Mouse (Mus musculus): Measurements from ENCODE around the gene Ptpre. TPM values are rescaled to one million over a fixed set of nuclear protein-coding genes. Genes with fewer than 3 reads are reported as not detected.
"Not testable (repeated sequence)": the region's sequence is repeated elsewhere in the genome, so short reads cannot be mapped to it uniquely, and the experiment has no call there.

Ptpre gene
- polyA plus RNA-seq, 1 experiment: 0.72 TPM

- TF ChIP-seq CTCF (IDR thresholded peaks at IDR 0.05; ENCODE audit: low read depth, low read length): no peak
- no peak for TF ChIP-seq EP300 (IDR thresholded peaks at IDR 0.05; ENCODE audit: insufficient read depth, low read depth, low read length)
- TF ChIP-seq POLR2A (IDR thresholded peaks at IDR 0.05; ENCODE audit: insufficient read depth, low read length): no peak
- Histone ChIP-seq H3K36me3 (ENCODE audit: control insufficient read depth, insufficient read depth, low read length, poor library complexity, severe bottlenecking) (no peaks in the 10 kb centered on the region), H3K9me3 (replicated peaks; ENCODE audit: control insufficient read depth, insufficient read depth, low read length, poor library complexity, severe bottlenecking) (no peaks in the 10 kb centered on the region), H3K27me3 (ENCODE audit: control insufficient read depth, insufficient read depth, low read length, poor library complexity, severe bottlenecking) (no peaks in the 10 kb centered on the region), H3K4me3 (ENCODE audit: low read depth, low read length) (no peak overlapping the region), H3K4me1 (ENCODE audit: control insufficient read depth, insufficient read depth, low read length) (no peaks in the 10 kb centered on the region), H3K9ac (ENCODE audit: low read depth, poor library complexity, severe bottlenecking) (no peak overlapping the region), H3K27ac (ENCODE audit: insufficient read depth, low read length) (no peak overlapping the region)
Measured at GRCm38 (mm10) chr7:135564022-135564421, 26.7 kb downstream of the Ptpre start.

DNA sequence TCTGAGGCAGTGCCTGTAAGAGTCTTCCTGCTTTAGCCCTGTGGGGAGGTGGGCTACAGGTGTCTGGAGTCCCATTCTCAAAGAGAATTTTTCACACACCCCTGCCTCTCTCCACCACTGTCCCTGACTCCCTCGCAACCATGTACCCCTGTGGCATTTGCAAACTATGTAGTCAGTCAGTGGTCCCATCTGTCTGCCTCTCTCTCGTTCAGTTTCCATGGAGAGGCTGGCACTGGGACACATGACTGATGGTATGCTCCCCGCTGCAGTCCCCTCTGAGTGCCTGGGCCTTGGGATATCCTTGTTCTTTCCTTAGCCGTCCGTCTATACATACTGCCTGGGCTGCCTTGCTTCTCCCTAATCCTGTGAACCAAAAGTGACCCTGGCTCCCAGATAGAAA lies 28.7 kb downstream of the Ptpre start:
- no peaks in the 10 kb centered on the region for H3K27me3 ChIP-seq (ENCODE audit: control insufficient read depth, insufficient read depth, low read length, poor library complexity, severe bottlenecking)
- H3K4me1 ChIP-seq (ENCODE audit: control insufficient read depth, insufficient read depth, low read length): no peaks in the 10 kb centered on the region
- no peak overlapping the region for H3K9ac ChIP-seq (ENCODE audit: low read depth, poor library complexity, severe bottlenecking)
- no peak overlapping the region for H3K4me3 ChIP-seq (ENCODE audit: low read depth, low read length)
- H3K27ac ChIP-seq (ENCODE audit: insufficient read depth, low read length): no peak overlapping the region
- no peaks in the 10 kb centered on the region for H3K36me3 ChIP-seq (ENCODE audit: control insufficient read depth, insufficient read depth, low read length, poor library complexity, severe bottlenecking)
- no peak for TF ChIP-seq CTCF (IDR thresholded peaks at IDR 0.05; ENCODE audit: low read depth, low read length)
- no peak for TF ChIP-seq POLR2A (IDR thresholded peaks at IDR 0.05; ENCODE audit: insufficient read depth, low read length)
- TF ChIP-seq EP300 (IDR thresholded peaks at IDR 0.05; ENCODE audit: insufficient read depth, low read depth, low read length): no peak
- no peaks in the 10 kb centered on the region for H3K9me3 ChIP-seq (replicated peaks; ENCODE audit: control insufficient read depth, insufficient read depth, low read length, poor library complexity, severe bottlenecking)

DNA sequence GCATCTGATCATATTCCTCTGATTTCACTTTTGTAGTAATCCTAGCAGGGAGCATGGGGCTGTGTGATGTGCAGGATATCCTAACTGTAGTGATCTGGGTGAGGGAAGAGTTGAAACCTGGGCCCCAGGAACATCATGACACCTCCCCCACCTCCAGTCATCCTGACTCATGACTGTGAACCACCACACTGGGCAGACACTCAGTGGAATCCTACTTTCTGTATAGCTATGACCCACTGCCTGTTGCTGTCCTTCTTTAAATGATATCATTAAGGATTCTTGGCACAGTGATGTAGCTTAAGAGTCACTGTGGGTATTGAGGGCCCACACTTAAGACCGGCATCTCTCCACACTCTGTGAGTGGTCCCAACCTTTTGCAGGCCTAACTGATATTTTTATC lies 30.3 kb downstream of the Ptpre start:
- Histone ChIP-seq H3K27ac (ENCODE audit: insufficient read depth, low read length) (no peak overlapping the region), H3K9me3 (replicated peaks; ENCODE audit: control insufficient read depth, insufficient read depth, low read length, poor library complexity, severe bottlenecking) (no peaks in the 10 kb centered on the region), H3K27me3 (ENCODE audit: control insufficient read depth, insufficient read depth, low read length, poor library complexity, severe bottlenecking) (no peaks in the 10 kb centered on the region), H3K36me3 (ENCODE audit: control insufficient read depth, insufficient read depth, low read length, poor library complexity, severe bottlenecking) (no peaks in the 10 kb centered on the region), H3K4me3 (ENCODE audit: low read depth, low read length) (no peak overlapping the region), H3K4me1 (ENCODE audit: control insufficient read depth, insufficient read depth, low read length) (no peaks in the 10 kb centered on the region), H3K9ac (ENCODE audit: low read depth, poor library complexity, severe bottlenecking) (no peak overlapping the region)
- TF ChIP-seq POLR2A (IDR thresholded peaks at IDR 0.05; ENCODE audit: insufficient read depth, low read length) (no peak), EP300 (IDR thresholded peaks at IDR 0.05; ENCODE audit: insufficient read depth, low read depth, low read length) (no peak), CTCF (IDR thresholded peaks at IDR 0.05; ENCODE audit: low read depth, low read length) (no peak)

GRCm38 (mm10) chr7:135568550-135568949 lies 31.3 kb downstream of the Ptpre start:
- TF ChIP-seq POLR2A (IDR thresholded peaks at IDR 0.05; ENCODE audit: insufficient read depth, low read length) (no peak), CTCF (IDR thresholded peaks at IDR 0.05; ENCODE audit: low read depth, low read length) (no peak), EP300 (IDR thresholded peaks at IDR 0.05; ENCODE audit: insufficient read depth, low read depth, low read length) (no peak)
- H3K27ac ChIP-seq (ENCODE audit: insufficient read depth, low read length): no peak overlapping the region
- no peak overlapping the region for H3K4me3 ChIP-seq (ENCODE audit: low read depth, low read length)
- no peaks in the 10 kb centered on the region for H3K4me1 ChIP-seq (ENCODE audit: control insufficient read depth, insufficient read depth, low read length)
- H3K27me3 ChIP-seq (ENCODE audit: control insufficient read depth, insufficient read depth, low read length, poor library complexity, severe bottlenecking): no peaks in the 10 kb centered on the region
- H3K9me3 ChIP-seq (replicated peaks; ENCODE audit: control insufficient read depth, insufficient read depth, low read length, poor library complexity, severe bottlenecking): no peaks in the 10 kb centered on the region
- no peaks in the 10 kb centered on the region for H3K36me3 ChIP-seq (ENCODE audit: control insufficient read depth, insufficient read depth, low read length, poor library complexity, severe bottlenecking)
- no peak overlapping the region for H3K9ac ChIP-seq (ENCODE audit: low read depth, poor library complexity, severe bottlenecking)

DNA sequence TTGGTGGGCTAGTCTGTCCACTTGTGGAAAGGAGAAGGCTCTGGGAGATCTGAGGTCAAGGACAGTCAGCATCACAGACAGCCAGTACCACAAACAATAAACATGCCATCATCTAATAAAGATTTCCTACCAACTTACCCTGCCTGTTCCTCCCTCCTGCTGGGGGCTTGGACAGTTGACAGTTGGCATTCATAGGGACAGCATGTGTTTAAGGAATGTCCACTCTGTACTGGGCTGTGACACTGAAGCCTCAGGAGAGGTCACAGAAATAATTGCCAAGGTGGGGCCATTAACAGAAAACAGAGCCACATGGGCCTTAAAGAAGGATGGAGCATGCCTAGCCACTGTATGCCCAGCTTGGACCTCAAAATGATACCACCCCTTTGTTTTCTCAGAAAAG lies 34.1 kb downstream of the Ptpre start:
- TF ChIP-seq CTCF (IDR thresholded peaks at IDR 0.05; ENCODE audit: low read depth, low read length) (no peak), EP300 (IDR thresholded peaks at IDR 0.05; ENCODE audit: insufficient read depth, low read depth, low read length) (no peak)
- no peaks in the 10 kb centered on the region for H3K9me3 ChIP-seq (replicated peaks; ENCODE audit: control insufficient read depth, insufficient read depth, low read length, poor library complexity, severe bottlenecking)
- no peak overlapping the region for H3K9ac ChIP-seq (ENCODE audit: low read depth, poor library complexity, severe bottlenecking)
- no peak overlapping the region for H3K27ac ChIP-seq (ENCODE audit: insufficient read depth, low read length)
- H3K36me3 ChIP-seq (ENCODE audit: control insufficient read depth, insufficient read depth, low read length, poor library complexity, severe bottlenecking): no peaks in the 10 kb centered on the region
- H3K4me3 ChIP-seq (ENCODE audit: low read depth, low read length): no peak overlapping the region
- no peaks in the 10 kb centered on the region for H3K4me1 ChIP-seq (ENCODE audit: control insufficient read depth, insufficient read depth, low read length)
- H3K27me3 ChIP-seq (ENCODE audit: control insufficient read depth, insufficient read depth, low read length, poor library complexity, severe bottlenecking): no peaks in the 10 kb centered on the region

GRCm38 (mm10) chr7:135571951-135572559 lies 34.8 kb downstream of the Ptpre start:
- Histone ChIP-seq H3K9ac (ENCODE audit: low read depth, poor library complexity, severe bottlenecking) (no peak overlapping the region), H3K27ac (ENCODE audit: insufficient read depth, low read length) (no peak overlapping the region), H3K4me1 (ENCODE audit: control insufficient read depth, insufficient read depth, low read length) (no peaks in the 10 kb centered on the region), H3K27me3 (ENCODE audit: control insufficient read depth, insufficient read depth, low read length, poor library complexity, severe bottlenecking) (no peaks in the 10 kb centered on the region), H3K9me3 (replicated peaks; ENCODE audit: control insufficient read depth, insufficient read depth, low read length, poor library complexity, severe bottlenecking) (no peaks in the 10 kb centered on the region), H3K36me3 (ENCODE audit: control insufficient read depth, insufficient read depth, low read length, poor library complexity, severe bottlenecking) (no peaks in the 10 kb centered on the region), H3K4me3 (ENCODE audit: low read depth, low read length) (no peak overlapping the region)
- TF ChIP-seq CTCF (IDR thresholded peaks at IDR 0.05; ENCODE audit: low read depth, low read length) (no peak), EP300 (IDR thresholded peaks at IDR 0.05; ENCODE audit: insufficient read depth, low read depth, low read length) (no peak), POLR2A (IDR thresholded peaks at IDR 0.05; ENCODE audit: insufficient read depth, low read length) (no peak)

DNA sequence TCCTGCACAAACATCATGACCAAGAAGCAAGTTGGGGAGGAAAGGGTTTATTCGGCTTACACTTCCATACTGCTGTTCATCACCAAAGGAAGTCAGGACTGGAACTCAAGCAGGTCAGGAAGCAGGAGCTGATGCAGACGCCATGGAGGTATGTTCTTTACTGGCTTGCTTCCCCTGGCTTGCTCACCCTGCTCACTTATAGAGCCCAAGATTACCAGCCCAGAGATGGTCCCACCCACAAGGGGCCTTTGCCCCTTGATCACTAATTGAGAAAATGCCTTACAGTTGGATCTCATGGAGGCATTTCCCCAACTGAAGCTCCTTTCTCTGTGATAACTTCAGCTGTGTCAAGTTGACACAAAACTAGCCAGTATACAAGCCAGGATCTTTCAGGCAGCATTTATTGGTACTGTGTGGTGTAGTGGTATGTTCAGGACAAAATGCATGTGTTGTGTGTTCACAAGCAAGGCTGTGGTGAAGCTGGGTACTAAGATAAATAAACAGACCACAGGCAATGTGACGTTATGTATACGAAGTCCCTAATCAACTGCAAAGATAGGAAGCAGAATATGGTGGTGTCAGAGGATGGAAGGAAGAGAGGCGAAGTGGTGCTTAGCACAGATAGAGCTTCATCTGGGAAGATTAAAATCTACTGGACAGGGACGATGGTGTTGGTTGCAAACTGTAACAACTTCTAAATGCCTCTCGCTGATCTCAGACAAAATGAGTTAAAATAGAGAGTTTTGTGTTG lies 38.2 kb downstream of the Ptpre start:
- not testable (repeated sequence) for H3K36me3 ChIP-seq (ENCODE audit: control insufficient read depth, insufficient read depth, low read length, poor library complexity, severe bottlenecking); H3K9me3 ChIP-seq (replicated peaks; ENCODE audit: control insufficient read depth, insufficient read depth, low read length, poor library complexity, severe bottlenecking); H3K9ac ChIP-seq (ENCODE audit: low read depth, poor library complexity, severe bottlenecking); H3K27ac ChIP-seq (ENCODE audit: insufficient read depth, low read length); H3K4me1 ChIP-seq (ENCODE audit: control insufficient read depth, insufficient read depth, low read length); H3K4me3 ChIP-seq (ENCODE audit: low read depth, low read length); H3K27me3 ChIP-seq (ENCODE audit: control insufficient read depth, insufficient read depth, low read length, poor library complexity, severe bottlenecking)

All from ES-Bruce4 (cell line).